Mouse (Mus musculus): Measurements from ENCODE around the gene Eno4.

GRCm38 (mm10) chr19:58908018-58908417 is 35.2 kb upstream of the Eno4 start:
- TF ChIP-seq CTCF (IDR thresholded peaks at IDR 0.05; ENCODE audit: low read depth) (no peak), EP300 (IDR thresholded peaks at IDR 0.05; ENCODE audit: low read depth) (no peak)
